Mouse (Mus musculus) cerebellum, adult 2 months (tissue): ENCODE measurements around the gene Zfp93.

Source experiments
- CTCF ChIP-seq: fragments of 200-500 bp; IDR thresholded peaks from 2 replicates; pipeline ENCODE4 v1.5.1; 2011; ENCODE audit warnings: low read depth, mild to moderate bottlenecking, control low read depth, low read length, moderate library complexity, borderline replicate concordance; ENCODE audit not compliant: insufficient read depth
- POLR2A ChIP-seq: fragments of 200-500 bp; IDR thresholded peaks from 2 replicates; pipeline ENCODE4 v1.6.1; 2011; ENCODE audit warnings: low read length, control low read depth, borderline replicate concordance; ENCODE audit not compliant: insufficient read depth

- TF ChIP-seq POLR2A = no peak
- TF ChIP-seq CTCF = no peak
Measured at GRCm38 (mm10) chr7:24318942-24319341, 48.7 kb downstream of the Zfp93 start.
